Mouse (Mus musculus) adipocyte (in vitro differentiated cells): ENCODE data around the gene Hipk4.
"Not testable (repeated sequence)": the region's sequence is repeated elsewhere in the genome, so short reads cannot be mapped to it uniquely, and the experiment has no call there.

ENCODE experiments used
- DNase-seq: peaks from one replicate; pipeline ENCODE4 v3.0.0-alpha.2; 2016; ENCODE audit warnings: low spot score

The Hipk4 gene

DNA sequence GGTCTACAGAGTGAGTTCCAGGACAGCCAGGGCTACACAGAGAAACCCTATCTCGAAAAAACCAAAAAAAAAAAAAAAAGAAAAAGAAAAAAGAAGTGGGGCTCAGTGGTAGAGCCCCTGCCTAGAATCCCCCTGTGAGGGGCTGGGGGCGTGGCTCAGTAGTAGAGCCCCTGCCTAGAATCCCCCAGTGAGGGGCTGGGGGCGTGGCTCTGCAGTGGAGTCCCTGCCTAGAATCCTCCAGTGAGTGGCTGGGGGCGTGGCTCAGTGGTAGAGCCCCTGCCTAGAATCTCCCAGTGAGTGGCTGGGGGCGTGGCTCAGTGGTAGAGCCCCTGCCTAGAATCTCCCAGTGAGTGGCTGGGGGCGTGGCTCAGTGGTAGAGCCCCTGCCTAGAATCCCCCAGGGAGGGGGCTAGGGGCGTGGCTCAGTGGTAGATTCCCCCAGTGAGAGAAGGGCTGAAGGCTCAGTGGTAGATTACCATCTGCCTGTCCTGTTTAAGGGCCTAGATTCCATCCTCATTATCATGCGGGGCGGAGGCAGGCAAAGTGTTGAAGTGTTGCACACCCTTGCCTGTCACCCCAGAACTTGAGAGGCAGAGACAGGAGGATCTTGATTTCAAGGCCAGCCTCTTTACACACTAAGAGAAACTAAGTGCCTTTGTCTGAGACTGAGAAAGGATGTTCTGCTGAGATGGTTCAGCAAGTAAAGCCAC lies 28.3 kb upstream of the Hipk4 start:
- DNase-seq = not testable (repeated sequence)

DNA sequence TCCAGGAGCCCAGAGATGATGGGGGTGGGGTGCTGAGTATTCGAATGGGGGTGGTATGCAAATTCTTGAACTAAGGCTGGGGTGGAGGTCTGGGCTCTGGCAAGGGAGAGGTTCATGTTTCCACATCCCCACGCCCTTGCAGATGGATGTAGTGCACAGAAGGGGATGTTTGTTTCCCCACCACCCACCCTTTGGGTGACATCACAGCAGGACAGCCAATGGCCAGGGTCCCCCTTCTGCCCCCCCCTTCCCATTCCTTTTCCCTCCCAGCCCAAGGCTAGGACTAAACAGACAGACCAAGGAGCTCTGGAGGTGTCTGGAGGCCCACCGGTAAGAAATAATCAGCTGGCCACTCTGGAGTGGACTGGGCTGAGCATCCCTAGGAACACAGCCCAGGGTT lies 24.0 kb upstream of the Hipk4 start, which contains the start of gene Prx:
TSS of gene Prx (plus strand) at position 289 of the 400 bp plus-strand sequence.
- DNase-seq = no peak

DNA sequence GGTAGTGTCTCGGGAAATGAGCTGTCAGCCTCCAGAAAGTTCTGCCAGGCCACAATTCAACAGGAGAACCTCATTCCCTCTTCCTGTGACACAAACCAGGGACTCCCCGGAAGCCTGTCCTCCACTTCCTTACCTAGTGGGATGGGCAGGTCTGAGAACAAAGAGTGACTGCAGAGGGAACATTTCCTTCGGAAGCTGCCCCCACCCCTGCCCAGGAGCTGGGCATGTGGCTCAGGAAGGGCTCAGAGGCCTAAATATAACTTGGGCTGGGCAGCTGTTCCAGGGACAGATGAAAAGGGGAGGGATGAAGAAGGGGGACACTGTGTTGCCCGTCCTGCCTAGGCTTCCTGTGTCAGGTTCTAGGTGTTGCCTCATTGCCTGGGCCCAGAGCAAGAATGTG lies 21.4 kb upstream of the Hipk4 start:
- DNase-seq = no peak

DNA sequence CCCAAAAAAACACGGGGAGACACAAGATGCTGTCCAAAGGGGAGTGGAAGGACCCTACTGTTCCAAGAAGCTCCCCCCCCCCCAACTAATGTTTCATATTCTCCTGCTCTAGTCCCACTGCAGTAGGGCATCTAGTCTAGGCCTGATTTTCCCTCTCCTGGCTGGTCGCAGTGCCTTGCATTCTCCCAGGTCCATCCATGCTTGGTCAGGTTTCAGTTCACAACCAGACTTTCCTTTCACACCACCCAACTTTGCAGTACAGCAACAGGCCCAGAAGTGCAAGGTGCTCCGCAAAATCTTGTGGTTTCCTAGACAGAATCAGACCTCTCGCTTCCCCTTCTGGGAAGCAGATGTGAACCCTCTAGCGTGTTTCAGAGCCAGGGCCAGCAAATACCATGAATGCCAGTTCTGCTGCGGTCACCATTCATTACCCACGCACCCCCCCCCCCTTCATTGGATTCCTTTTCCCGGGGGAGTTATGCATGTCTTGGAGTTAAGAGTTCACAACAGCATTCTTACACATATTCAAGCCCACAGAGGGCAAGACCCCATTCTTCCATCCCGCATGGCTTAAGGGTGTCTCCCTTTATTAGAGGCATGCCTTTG lies 16.2 kb upstream of the Hipk4 start:
- DNase-seq = no peak

DNA sequence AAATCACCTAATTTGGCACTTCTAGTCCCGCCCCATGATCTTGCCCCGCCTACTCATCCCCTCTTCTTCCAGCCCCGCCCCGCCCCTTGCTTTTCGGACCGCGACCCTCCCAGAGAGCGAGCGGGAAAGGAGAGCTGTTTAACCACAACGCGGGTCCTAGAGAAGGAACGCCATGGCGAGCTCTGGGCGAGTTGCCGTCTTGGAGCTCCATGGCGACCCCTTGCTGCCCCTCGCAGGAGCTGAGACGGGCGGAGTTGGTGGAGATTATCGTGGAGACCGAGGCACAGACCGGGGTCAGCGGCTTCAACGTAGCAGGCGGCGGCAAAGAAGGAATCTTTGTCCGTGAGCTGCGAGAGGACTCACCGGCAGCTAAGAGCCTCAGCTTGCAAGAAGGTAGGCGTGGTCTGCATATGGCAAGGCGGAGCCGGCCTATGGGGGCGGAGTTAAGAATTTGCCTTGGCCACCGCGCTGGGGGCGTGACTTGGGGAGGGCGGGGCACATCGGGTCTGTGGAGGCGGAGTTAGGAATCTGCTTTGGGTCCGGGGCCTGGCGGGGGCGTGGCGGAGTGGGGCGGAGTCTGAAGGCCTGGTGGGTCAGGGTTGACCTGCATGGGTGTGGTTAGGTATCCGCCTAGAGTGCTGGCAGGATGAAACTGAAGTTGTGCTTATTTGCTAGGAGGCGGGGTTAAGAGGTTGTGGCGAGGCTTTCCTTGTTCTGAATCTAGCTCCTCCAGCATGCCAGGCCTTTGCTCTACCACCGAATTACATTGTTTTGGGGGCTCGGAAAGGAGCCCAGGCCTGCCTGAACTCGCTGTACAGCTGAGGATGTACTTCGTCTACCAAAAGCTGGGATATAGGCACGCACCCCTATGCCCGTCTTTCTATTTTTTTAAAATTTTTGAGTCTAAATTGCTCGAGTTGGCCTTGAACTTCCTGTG lies 15.1 kb upstream of the Hipk4 start:
- DNase-seq = peak; percentile 94

DNA sequence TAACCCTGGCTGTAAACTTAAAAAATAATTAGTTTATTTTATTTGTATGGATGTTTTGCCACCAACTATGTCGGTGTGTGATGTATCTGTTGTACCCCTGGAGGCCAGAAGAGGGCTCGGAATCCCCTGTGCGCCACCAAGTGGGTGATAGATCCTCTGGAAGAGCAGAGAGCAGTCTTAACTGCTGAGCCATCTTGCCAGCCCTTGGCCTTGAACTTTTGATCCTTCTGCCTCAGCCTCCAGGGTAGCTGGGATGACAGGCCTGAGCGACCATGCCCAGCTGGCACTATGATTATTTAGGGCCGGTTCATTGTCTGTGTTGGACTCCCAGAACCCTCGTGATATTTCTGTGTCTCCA lies 14.4 kb upstream of the Hipk4 start:
- peak; percentile 69 for DNase-seq

DNA sequence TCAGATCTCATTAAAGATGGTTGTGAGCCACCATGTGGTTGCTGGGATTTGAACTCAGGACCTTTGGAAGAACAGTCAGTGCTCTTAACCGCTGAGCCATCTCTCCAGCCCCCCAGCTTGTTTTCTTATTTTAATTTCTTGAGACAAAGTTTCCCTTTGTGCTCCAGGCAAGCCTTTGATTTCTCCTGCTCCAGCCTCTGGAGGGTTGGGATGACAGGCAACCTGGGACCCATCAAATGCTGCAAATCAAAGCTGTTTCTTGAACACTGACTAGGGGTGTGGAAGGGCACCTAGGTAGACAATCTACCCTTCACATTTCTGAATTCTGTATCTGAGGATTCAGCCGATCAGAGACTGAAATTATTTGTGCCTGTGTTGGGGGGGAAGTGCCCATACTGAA lies 12.3 kb upstream of the Hipk4 start:
- no peak for DNase-seq

DNA sequence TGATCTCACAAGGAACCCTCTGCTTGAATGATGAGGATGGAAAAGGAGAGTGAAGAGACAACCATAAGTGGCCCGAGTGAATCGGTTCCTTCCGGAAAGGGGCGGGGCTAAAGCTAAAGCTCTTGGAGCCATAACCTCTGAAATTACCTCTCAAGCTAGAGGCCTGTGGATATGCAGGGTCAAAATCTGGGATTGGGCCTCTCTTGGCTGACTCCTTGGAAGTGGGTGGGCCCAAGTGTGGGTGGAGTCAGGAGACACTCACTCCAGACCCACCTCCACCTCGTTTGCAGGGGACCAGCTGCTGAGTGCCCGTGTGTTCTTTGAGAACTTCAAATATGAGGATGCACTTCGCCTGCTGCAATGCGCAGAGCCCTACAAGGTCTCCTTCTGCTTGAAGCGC lies 8.1 kb upstream of the Hipk4 start:
- no peak for DNase-seq

DNA sequence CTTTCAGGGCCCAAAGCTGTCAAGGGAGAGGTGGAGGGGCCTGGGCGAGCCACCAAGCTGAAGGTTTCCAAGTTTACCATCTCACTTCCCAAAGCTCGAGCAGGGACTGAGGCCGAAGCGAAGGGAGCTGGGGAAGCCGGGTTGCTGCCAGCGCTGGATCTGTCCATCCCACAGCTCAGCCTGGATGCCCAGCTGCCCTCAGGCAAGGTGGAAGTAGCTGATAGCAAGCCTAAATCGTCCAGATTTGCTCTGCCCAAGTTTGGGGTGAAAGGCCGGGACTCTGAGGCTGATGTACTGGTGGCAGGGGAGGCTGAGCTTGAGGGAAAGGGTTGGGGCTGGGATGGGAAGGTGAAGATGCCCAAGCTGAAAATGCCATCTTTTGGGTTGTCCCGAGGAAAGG lies 4.8 kb upstream of the Hipk4 start:
- DNase-seq = no peak

DNA sequence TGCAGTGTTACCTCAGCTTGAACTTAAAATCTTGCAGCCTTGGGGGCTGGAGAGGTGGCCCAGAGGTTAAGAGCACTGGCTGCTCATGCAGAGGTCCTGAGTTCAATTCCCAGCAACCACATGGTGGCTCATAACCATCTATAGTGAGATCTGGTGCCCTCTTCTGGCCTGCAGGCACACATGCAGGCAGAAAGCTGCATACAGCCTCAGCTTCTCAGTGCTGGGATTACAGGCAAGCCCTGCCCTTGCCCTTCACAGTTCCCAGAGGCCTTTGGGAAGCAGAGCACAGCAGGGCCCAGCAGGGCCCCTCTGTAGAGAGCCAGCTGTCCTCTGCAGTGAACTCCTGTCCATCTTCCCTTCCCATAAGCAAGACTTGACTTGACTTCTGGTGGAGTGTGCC lies 3.0 kb upstream of the Hipk4 start:
- no peak for DNase-seq

DNA sequence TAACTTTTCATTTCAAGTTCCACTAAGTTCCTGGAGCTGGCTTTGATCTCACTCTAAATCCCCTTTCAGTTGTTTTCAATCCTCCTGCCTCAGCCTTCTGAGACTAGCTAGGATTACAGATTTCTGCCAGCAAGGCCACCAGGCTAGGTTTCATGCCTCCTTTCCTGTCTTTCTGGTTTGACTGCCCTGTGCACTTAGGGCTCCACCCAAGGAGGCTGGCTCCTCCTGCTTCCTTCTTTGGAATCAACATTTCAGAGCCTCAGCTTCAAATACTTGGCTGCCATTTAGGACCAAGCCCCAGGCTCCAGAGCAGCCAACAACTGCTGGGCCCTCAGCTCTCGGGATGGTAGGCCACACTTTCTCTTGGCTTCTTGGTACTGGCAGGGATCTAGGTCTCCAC lies 2.5 kb upstream of the Hipk4 start:
- peak; percentile 31 for DNase-seq

DNA sequence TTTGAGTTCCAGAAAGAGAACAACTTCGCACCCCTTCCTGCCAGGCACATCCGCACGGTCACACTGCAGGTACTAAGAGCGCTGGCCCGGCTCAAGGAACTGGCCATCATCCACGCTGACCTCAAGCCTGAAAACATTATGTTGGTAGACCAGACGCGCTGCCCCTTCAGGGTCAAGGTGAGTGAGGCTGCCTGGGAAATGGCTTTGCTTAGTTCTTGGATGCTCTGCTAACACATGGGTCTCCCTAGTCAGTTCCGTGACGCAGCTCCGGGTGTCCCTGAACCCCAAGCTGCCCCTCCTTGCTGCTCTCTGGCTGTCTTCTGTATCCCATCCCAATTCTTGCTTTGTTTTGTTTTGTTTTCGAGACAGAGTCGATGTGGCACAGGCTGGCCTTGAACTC lies 738 bp downstream of the Hipk4 start:
- DNase-seq = no peak

DNA sequence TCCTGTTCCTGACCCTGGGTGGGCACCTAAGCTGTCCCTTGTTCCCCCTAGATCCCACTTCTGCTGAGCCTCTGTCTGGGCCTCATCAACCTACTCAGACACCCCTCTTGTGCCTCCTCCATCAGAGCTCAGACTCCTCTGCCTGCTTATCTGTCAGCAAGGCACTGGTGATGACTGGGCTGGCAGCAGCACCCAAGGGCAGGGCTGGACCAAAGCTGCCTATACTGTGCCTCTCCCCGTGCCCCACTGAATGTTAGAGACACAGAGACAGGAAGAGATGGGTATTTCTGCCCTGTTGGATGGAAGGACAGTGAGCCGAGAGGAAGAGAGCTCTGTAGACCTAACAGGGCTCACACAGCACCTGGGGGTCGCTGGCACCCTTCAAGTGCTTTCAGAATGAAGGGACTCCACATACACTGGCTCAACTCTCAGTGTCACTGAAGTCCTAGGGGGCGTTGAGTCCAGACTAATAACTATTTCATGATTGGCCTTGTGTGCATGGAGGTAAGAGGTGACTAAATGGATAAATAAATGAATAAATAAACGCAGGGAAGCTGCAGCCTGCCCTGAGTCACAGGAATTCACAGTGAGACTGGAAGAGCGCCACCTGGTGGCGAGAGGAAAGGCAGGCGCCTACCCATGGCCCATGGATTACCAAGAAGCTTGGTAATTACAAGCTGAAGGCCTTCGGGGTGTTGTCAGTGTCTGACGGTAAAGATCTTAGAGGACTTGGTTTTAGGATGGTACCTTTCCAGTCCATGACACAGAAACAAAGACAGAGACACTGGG lies 3.2 kb downstream of the Hipk4 start:
- DNase-seq = peak; percentile 85

DNA sequence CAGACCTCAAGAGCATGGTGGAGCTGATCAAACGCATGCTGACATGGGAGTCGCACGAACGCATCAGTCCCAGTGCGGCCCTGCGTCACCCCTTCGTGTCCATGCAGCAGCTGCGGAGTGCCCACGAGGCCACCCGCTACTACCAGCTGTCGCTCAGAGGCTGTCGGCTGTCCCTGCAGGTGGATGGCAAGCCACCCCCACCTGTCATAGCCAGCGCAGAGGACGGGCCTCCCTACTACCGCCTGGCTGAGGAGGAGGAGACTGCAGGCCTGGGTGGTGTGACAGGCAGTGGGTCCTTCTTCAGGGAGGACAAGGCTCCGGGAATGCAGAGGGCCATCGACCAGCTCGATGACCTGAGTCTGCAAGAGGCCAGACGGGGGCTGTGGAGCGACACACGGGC lies 6.0 kb downstream of the Hipk4 start:
- DNase-seq = no peak

DNA sequence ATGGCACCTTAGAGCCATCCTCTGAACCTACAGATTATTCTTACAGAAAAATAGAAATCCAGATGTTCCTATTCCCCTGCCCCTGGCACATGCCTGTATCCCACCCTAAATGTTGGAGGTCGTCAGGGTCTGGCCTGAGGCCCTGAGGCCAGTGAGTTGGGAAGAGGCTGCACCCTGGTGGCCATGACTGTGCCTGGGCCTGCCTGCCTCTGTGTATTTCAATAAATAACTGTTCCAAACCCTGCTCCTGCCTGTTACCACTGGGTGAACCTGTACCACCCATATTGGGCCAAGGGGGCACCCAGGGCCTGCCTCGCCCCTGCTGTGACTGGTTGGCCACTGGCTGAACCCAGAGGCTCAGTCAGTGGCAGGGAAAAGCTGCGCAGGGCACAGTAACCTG lies 7.9 kb downstream of the Hipk4 start:
- no peak for DNase-seq

DNA sequence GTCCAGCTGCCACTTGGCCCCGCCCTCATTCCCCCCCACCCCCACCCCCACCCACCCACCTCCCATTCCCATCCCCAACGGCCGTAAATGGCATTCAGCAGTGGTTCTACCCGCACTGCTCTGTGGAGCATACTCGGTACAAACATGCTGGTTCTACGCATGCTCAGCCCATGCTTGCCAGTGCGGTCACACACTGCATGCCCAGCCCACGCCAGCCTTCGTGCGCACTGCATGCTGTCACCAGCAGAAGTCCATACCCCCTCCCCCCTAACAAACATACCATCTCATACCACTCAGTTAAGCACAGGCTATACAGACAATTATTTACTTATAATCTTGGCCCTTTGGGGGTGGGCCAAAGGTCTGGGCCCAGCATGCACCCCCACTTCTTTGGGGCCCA lies 8.6 kb downstream of the Hipk4 start:
- no peak for DNase-seq

DNA sequence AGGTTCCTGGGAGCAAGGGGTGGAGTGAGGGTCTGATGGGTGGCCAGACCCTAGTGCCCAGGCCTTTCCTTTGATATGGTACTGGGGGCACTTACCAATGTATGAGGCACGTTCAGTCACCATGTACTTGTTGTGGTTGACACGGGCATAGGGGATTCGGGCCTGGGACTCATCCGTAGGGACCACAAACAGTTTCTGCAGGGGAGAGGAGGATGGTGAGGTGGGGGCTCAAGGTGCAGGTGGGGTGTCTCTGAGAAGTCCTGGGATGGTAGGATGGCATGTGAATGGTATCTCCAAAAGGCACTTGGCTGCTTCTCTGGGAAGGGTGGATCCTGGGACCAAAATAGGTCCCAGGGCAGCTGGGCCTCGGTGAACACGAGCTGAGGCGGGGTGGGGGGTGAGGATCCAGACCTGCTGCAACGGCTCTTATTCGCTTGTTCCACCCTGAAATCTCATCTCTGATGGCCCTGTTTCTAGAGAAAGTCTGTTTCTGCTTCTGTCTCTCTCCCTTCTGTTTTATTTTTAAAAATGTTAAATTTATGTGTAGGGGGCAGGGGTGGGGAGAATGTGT lies 9.5 kb downstream of the Hipk4 start:
- no peak for DNase-seq

DNA sequence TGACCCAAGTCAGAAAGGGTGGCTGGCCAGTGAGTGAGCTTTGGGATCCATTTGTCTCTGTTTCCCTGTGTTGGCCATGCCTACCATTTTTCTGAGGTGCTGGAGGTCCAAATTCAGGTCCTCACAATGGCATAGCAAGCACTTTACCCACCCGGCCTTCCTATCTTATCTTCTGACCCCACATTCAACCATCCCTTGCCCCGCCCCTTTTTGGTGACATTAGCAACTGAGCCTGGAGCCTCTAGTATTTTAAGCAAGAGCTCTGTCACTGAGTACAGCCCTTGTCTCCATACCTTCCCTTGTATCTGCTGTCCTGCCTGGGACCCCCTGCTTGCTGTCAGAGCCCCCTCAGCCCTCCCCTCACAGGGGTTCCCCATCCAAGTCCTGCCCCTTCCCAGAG lies 12.3 kb downstream of the Hipk4 start:
- no peak for DNase-seq

DNA sequence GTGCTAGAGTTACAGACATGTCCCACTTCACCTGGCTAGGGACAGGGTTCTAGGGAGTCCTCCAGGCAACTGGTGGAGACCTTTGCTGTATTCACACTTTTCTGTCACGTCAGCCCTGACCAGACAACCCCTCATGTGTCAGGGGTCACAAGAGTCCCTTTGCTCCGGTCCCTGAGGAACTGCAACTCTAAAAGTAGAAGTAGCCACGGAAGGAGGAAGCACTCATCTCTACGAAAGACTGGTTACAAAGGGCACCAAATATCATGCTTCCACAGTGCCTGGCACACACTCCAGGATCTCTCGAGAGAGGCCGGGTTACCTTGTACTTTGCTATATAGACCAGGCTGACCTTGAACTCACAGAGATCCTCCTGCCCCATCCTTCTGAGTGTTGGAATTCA lies 13.6 kb downstream of the Hipk4 start:
- DNase-seq = no peak

DNA sequence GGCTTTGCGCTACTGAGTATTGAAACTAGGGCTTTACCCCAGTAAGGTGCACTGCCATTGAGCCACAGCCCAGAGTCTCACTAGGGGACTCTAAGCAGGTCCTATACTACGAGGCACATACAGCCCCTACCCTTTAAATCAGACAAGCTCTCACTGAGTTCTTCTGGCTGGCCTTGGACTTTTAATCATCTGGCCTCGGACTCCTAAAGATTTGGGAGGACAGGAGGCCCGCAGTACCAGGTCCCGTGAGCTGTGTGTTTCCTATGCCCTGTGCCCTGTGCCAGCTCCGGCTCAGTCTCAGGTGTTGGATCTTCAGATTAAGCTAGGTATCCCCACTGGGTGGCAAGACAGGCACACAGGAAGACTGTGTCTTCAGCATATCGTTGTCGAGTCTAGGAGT lies 14.9 kb downstream of the Hipk4 start:
- no peak for DNase-seq

DNA sequence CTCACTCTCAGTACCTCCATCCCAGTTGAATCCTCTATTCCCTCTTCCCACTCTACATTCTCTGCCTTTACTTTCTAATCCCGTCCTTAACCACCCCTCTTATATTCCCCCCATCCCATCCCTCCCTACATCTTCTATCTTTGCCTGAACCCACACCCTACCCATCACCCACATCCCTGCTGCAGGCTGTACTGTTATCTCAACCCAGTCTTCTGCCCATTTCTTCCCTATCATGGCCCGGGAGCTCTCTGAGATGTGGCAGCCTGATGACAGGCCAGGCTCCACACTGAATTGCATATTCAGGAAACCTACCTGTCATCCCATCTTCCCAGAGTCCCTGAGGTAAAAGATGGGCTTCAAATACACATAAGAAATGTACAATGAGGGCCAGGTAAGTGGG lies 15.7 kb downstream of the Hipk4 start:
- DNase-seq = no peak

DNA sequence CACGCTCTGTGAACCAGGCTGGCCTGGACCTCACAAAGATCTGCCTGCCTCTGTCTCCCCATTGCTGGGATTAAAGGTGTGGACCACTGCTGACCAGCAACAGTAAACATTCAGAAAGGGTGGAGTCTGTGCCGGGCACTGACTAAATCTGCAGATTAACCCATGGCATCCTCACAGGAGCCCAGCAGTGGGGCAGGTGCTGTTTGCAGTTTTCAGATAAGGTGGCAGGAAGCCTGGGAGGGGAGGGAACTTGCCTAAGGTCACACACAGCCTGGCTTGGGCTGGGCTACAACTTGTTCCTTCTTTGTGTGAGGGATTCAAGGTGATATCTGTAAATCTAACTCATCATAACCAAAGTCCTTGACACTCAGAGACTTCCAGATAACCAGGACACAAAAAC lies 17.5 kb downstream of the Hipk4 start:
- DNase-seq = no peak
